Mouse (Mus musculus) T-helper 17 cell (primary cell): ENCODE results near the gene Aebp2.

ENCODE experiments used
- in situ Hi-C, 2 experiments: fragments of 300-600 bp; cut with MboI, MseI; formaldehyde crosslinking; loops; 1 replicate in 1 of 2; 2 replicates in 1 of 2; pipeline ENCODE4 v1.15.1; 2025; ENCODE audit warnings: high pct_unique_total_duplicates in 2 of 2

The Aebp2 gene

GRCm38 (mm10) chr6:140696192-140696879 is 73.9 kb downstream of the Aebp2 start:
- in situ Hi-C loops: loop anchor here in 1 of 2 experiments (5.0 kb wide), 1 partner anchor 39 kb away; no protein-coding TSS in a partner anchor

DNA sequence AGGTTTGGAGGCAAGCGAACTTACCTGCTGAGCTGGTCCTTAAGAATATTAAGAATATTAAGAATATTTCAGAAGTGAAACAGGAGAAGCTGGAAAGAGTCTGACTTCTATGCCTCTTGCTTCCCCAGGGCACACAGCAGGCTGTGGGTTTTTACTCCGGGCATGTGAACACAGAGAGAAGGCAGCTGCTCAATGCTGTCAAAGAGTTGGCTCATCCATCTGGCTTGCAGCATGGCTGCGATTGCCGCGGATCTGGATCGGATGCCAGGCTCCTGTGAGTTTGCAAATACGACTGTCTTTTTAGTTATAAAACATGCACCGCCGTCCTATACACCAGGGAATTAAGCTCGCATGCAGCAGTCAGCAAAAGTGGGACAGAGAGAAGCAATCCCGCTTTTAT is 75.5 kb downstream of the Aebp2 start:
- in situ Hi-C loops: loop anchor here in 1 of 2 experiments (5.0 kb wide), 1 partner anchor 41 kb away; no protein-coding TSS in a partner anchor

DNA sequence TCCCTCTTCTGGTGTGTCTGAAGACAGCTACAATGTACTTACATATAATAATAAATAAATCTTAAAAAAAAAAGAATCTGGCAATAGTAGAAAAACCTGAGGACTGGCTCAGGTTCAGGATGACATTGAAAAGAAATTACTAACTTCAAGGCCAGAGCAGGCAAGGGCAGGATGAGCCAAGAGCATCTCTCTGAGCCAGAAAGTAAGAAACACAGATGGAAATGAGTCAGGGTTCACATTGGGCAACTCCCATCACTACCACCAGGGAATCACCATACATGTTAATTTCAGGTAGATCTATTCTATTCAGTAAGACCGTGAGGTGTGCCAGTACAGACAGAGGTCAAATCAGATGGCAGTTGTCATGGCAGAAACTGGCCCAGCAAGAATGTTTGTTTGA is 76.1 kb downstream of the Aebp2 start:
- in situ Hi-C loops: loop anchor here in 1 of 2 experiments (5.0 kb wide), 1 partner anchor 41 kb away; no protein-coding TSS in a partner anchor

- in situ Hi-C loops: no loop called here
Measured at GRCm38 (mm10) chr6:140701259-140701658, 78.8 kb downstream of the Aebp2 start.

- in situ Hi-C loops: no loop called here
Measured at GRCm38 (mm10) chr6:140705132-140705531, 82.7 kb downstream of the Aebp2 start.

DNA sequence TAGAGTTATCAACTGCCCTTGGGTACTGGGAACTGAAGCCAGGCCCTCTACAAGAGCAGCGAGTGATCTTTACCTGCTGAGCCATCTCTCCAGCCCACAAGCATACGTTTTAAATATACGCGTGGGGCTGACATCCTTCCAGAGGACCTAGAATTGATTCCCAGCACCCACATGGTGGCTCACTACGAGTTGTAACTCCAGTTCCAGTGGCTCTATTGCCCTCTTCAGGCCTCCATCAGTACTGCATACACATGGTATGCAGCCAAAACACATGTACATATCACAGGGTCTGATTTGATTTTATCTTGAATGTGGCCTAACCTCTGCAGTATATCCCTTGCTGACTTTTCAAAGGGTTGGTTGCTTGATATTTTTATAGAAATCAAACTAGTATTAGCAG is 83.6 kb downstream of the Aebp2 start:
- in situ Hi-C loops: no loop called here

GRCm38 (mm10) chr6:140708059-140708458 is 85.6 kb downstream of the Aebp2 start:
- in situ Hi-C loops: no loop called here

- in situ Hi-C loops: no loop called here
Measured at GRCm38 (mm10) chr6:140709415-140710107, 87.1 kb downstream of the Aebp2 start.

DNA sequence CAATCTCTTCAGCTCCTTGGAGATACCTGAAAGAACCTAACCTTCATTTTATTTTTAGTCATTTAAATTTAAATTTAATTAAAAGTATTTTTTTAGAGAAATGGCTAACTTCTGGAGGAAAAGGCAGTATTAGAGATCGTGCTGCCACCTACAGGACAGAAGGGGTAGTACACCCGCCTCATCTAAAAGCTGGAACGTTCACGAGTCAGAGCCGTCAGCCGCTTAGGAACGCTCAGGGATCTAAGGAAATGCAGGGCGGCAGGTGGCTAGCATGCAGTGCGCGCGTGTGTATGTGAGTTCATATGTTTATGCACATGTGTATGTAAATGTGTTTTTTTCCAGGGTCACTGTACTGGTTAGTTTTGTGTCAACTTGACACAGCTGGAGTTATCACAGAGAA is 90.3 kb downstream of the Aebp2 start:
- in situ Hi-C loops: no loop called here

GRCm38 (mm10) chr6:140714905-140715365 is 92.5 kb downstream of the Aebp2 start:
- in situ Hi-C loops: loop anchor here (5.0 kb wide), 2 partner anchors 47 to 52 kb away; no protein-coding TSS in a partner anchor

- in situ Hi-C loops: loop anchor here in 1 of 2 experiments (5.0 kb wide), 2 partner anchors 85 to 135 kb away; no protein-coding TSS in a partner anchor
Measured at GRCm38 (mm10) chr6:140722058-140722457, 99.6 kb downstream of the Aebp2 start.
